Comparison of ENCODE assay signal across 17 mouse cellular contexts in the genomic region with DNA sequence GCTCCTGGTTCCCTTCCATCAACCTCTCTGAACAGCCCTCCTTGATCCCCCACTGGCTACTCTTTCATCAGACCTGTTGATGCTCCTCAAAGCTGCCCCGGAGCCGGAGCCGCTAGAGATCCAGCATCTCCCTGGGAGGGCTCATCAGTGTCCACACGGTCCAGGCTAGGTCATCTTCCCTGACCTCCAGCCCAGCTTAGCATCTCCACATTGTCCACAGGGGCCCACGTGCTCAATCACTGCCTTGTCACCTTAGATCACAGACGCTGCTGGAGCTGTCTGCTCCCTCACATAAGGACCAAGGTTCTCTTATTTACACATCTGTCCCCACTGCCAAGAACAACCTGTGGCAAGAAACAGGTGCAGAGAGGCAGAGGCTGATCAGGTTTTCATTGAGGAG. TPM values are rescaled to one million over a fixed set of nuclear protein-coding genes. Genes with fewer than 3 reads are reported as not detected.
DNase-seq lines count a peak whose midpoint lies in the region; ATAC-seq lines count a peak whose summit lies in the region.
"Had no signal": no experiment of that assay in that cellular context is flagged by ENCODE, and none has a peak within 500 bp of the region (broad histone marks: within the 10 kb centered on the region; RNA-seq: fewer than 3 reads in every experiment).

No protein-coding gene starts in this region.

- 36% methylated on average over 6 of the region's 6 CpGs for WGBS in forebrain, embryonic 10.5 days
- WGBS in forebrain, embryonic 16.5 days: 33% methylated on average over 6 of the region's 6 CpGs
- WGBS in midbrain, embryonic 10.5 days: 16% methylated on average over 6 of the region's 6 CpGs
- WGBS in midbrain, embryonic 14.5 days: 18% methylated on average over 6 of the region's 6 CpGs
- WGBS in limb, embryonic 10.5 days: 21% methylated on average over 6 of the region's 6 CpGs
- 35% methylated on average over 6 of the region's 6 CpGs for WGBS in forebrain, embryonic 15.5 days

- no peak for ATAC-seq in forebrain, embryonic 16.5 days
- no peak for ATAC-seq in midbrain, embryonic 14.5 days (ENCODE audit: low FRiP score, low TSS enrichment)
- ATAC-seq in monocyte, adult 5-6 weeks (replicated peaks; ENCODE audit: insufficient number of reproducible peaks, low FRiP score, low TSS enrichment, poor library complexity, severe bottlenecking): no peak
- no peak for ATAC-seq in forebrain, embryonic 15.5 days (replicated peaks)

- peaks cover 38% of the 10 kb centered on the region for H3K4me1 ChIP-seq in forebrain, embryonic 10.5 days
- H3K4me1 ChIP-seq in forebrain, embryonic 16.5 days (replicated peaks; ENCODE audit: control insufficient read depth, insufficient read depth, low read length): peaks cover 4% of the 10 kb centered on the region
- peaks cover 39% of the 10 kb centered on the region for H3K4me1 ChIP-seq in midbrain, embryonic 10.5 days
- 0 out of 2 replicates have a peak, but pooled peaks cover 2% of the 10 kb centered on the region for H3K4me1 ChIP-seq in midbrain, embryonic 14.5 days (ENCODE audit: control insufficient read depth, insufficient read depth, low read length)
- peaks cover 53% of the 10 kb centered on the region for H3K4me1 ChIP-seq in limb, embryonic 10.5 days
- H3K4me1 ChIP-seq in forebrain, embryonic 15.5 days: 0 out of 2 replicates have a peak, but pooled peaks cover 5% of the 10 kb centered on the region
- H3K4me1 ChIP-seq: embryonic facial prominence, embryonic 12.5 days had no signal

- no peaks in the 10 kb centered on the region for H3K9me3 ChIP-seq in forebrain, embryonic 10.5 days
- no peaks in the 10 kb centered on the region for H3K9me3 ChIP-seq in forebrain, embryonic 16.5 days (ENCODE audit: control insufficient read depth, low read length)
- no peaks in the 10 kb centered on the region for H3K9me3 ChIP-seq in midbrain, embryonic 10.5 days (replicated peaks)
- no peaks in the 10 kb centered on the region for H3K9me3 ChIP-seq in midbrain, embryonic 14.5 days (ENCODE audit: control insufficient read depth, low read length)
- H3K9me3 ChIP-seq in limb, embryonic 10.5 days (replicated peaks): no peaks in the 10 kb centered on the region
- no peaks in the 10 kb centered on the region for H3K9me3 ChIP-seq in forebrain, embryonic 15.5 days
- H3K9me3 ChIP-seq: embryonic facial prominence, embryonic 12.5 days; forebrain, embryonic 12.5 days; heart, embryonic 13.5 days had no signal

- H3K9ac ChIP-seq in forebrain, embryonic 16.5 days (replicated peaks; ENCODE audit: low read depth, low read length): no peak overlapping the region
- H3K9ac ChIP-seq in midbrain, embryonic 14.5 days (replicated peaks; ENCODE audit: low read length): no peak overlapping the region
- no peak overlapping the region for H3K9ac ChIP-seq in forebrain, embryonic 15.5 days (replicated peaks)
- H3K9ac ChIP-seq: embryonic facial prominence, embryonic 12.5 days; forebrain, embryonic 12.5 days; heart, embryonic 13.5 days; hindbrain, embryonic 14.5 days had no signal

- H3K36me3 ChIP-seq in forebrain, embryonic 10.5 days (replicated peaks): no peaks in the 10 kb centered on the region
- H3K36me3 ChIP-seq in forebrain, embryonic 16.5 days (ENCODE audit: control insufficient read depth, insufficient read depth): no peaks in the 10 kb centered on the region
- no peaks in the 10 kb centered on the region for H3K36me3 ChIP-seq in midbrain, embryonic 10.5 days
- H3K36me3 ChIP-seq in midbrain, embryonic 14.5 days (ENCODE audit: control insufficient read depth, insufficient read depth, low read length): no peaks in the 10 kb centered on the region
- no peaks in the 10 kb centered on the region for H3K36me3 ChIP-seq in limb, embryonic 10.5 days
- H3K36me3 ChIP-seq in forebrain, embryonic 15.5 days: no peaks in the 10 kb centered on the region
- H3K36me3 ChIP-seq: embryonic facial prominence, embryonic 12.5 days; forebrain, embryonic 12.5 days; heart, embryonic 13.5 days had no signal

- H3K27me3 ChIP-seq in forebrain, embryonic 10.5 days (ENCODE audit: poor library complexity, severe bottlenecking): peaks cover 17% of the 10 kb centered on the region; the same call in 1 of the 2 replicates
- H3K27me3 ChIP-seq in forebrain, embryonic 16.5 days (replicated peaks; ENCODE audit: control insufficient read depth, insufficient read depth, low read length): no peaks in the 10 kb centered on the region
- H3K27me3 ChIP-seq in midbrain, embryonic 10.5 days (ENCODE audit: low read depth, poor library complexity, severe bottlenecking): peaks cover 35% of the 10 kb centered on the region
- H3K27me3 ChIP-seq in midbrain, embryonic 14.5 days (ENCODE audit: control insufficient read depth, insufficient read depth, low read length): no peaks in the 10 kb centered on the region
- peaks cover 15% of the 10 kb centered on the region for H3K27me3 ChIP-seq in limb, embryonic 10.5 days (ENCODE audit: low read depth, poor library complexity, severe bottlenecking)
- H3K27me3 ChIP-seq in forebrain, embryonic 15.5 days: no peaks in the 10 kb centered on the region
- H3K27me3 ChIP-seq: embryonic facial prominence, embryonic 12.5 days had no signal

- no peak for DNase-seq in forebrain, embryonic 10.5 days (ENCODE audit: extremely low spot score, low spot score)
- DNase-seq in midbrain, embryonic 10.5 days (ENCODE audit: low spot score): peak; percentile 35
- DNase-seq in midbrain, embryonic 14.5 days: no peak
- no peak for DNase-seq in limb, embryonic 10.5 days (ENCODE audit: low spot score)
- DNase-seq: adrenal gland, postnatal 10 days; cerebellum, adult 11 months; cerebellum, adult 8-10 months; cerebellum, postnatal 14 days; gastrocnemius, adult 2 months; gastrocnemius, postnatal 25 days had no signal

- no peak overlapping the region for H3K4me3 ChIP-seq in forebrain, embryonic 10.5 days
- H3K4me3 ChIP-seq in forebrain, embryonic 16.5 days (replicated peaks; ENCODE audit: low read length): no peak overlapping the region
- no peak overlapping the region for H3K4me3 ChIP-seq in midbrain, embryonic 10.5 days
- no peak overlapping the region for H3K4me3 ChIP-seq in midbrain, embryonic 14.5 days (replicated peaks; ENCODE audit: low read depth, low read length)
- H3K4me3 ChIP-seq in limb, embryonic 10.5 days: no peak overlapping the region
- no peak overlapping the region for H3K4me3 ChIP-seq in forebrain, embryonic 15.5 days
- H3K4me3 ChIP-seq: embryonic facial prominence, embryonic 12.5 days; forebrain, embryonic 12.5 days; gastrocnemius, adult 2 months; heart, embryonic 13.5 days had no signal

- no peak overlapping the region for H3K4me2 ChIP-seq in forebrain, embryonic 16.5 days (ENCODE audit: low read length)
- H3K4me2 ChIP-seq in midbrain, embryonic 14.5 days (ENCODE audit: low read length): no peak overlapping the region
- no peak overlapping the region for H3K4me2 ChIP-seq in forebrain, embryonic 15.5 days (replicated peaks)
- H3K4me2 ChIP-seq: embryonic facial prominence, embryonic 12.5 days; forebrain, embryonic 12.5 days; heart, embryonic 13.5 days; hindbrain, embryonic 14.5 days had no signal

- 0 out of 2 replicates have a peak overlapping the region, but pooled peaks have one; percentile 31 for H3K27ac ChIP-seq in forebrain, embryonic 10.5 days
- no peak overlapping the region for H3K27ac ChIP-seq in forebrain, embryonic 16.5 days (ENCODE audit: low read length)
- H3K27ac ChIP-seq in midbrain, embryonic 10.5 days (replicated peaks): peak overlapping the region; percentile 29
- no peak overlapping the region for H3K27ac ChIP-seq in midbrain, embryonic 14.5 days (replicated peaks; ENCODE audit: low read depth, low read length)
- peak overlapping the region; percentile 37; the same call in 1 of the 2 replicates for H3K27ac ChIP-seq in limb, embryonic 10.5 days
- H3K27ac ChIP-seq in forebrain, embryonic 15.5 days (replicated peaks): no peak overlapping the region
- H3K27ac ChIP-seq: embryonic facial prominence, embryonic 12.5 days; forebrain, embryonic 12.5 days; gastrocnemius, adult 2 months; heart, embryonic 13.5 days; hindbrain, embryonic 14.5 days had no signal

RNA-seq across cellular contexts. Expression of a gene that starts 9.8 kb away (rescaled TPM):
- polyA plus RNA-seq in forebrain, embryonic 10.5 days (2016; fragmentation: Nextera tagmentation; extraction: Ambion mirVana): 128 and 134 TPM in 2 replicates
- 163 and 167 TPM in 2 replicates for polyA plus RNA-seq in forebrain, embryonic 16.5 days (2015; fragmentation: Nextera tagmentation; extraction: Ambion mirVana)
- 119 and 136 TPM in 2 replicates for polyA plus RNA-seq in midbrain, embryonic 10.5 days (2016; fragmentation: Nextera tagmentation; extraction: Ambion mirVana)
- 147 and 187 TPM in 2 replicates for polyA plus RNA-seq in midbrain, embryonic 14.5 days (2014; fragmentation: Nextera tagmentation; extraction: Ambion mirVana)
- polyA plus RNA-seq in limb, embryonic 10.5 days (2016; fragmentation: Nextera tagmentation; extraction: Ambion mirVana): 225 and 250 TPM in 2 replicates
- 14.3 to 22.7 TPM (median 19.5 TPM) in 3 replicates for total RNA-seq in monocyte, adult 5-6 weeks (2017)
- 198 and 201 TPM in 2 replicates for polyA plus RNA-seq in forebrain, embryonic 15.5 days (2015; fragmentation: Nextera tagmentation; extraction: Ambion mirVana)

Comparison
In these comparisons a context has a peak if more than half of its experiments do, and no peak if none do; other contexts are left out.
1. H3K27ac ChIP-seq: peak in forebrain, embryonic 10.5 days (single experiment), midbrain, embryonic 10.5 days (single experiment) and limb, embryonic 10.5 days (single experiment); none in forebrain, embryonic 16.5 days (single experiment), midbrain, embryonic 14.5 days (single experiment) and forebrain, embryonic 15.5 days (single experiment).